Mouse (Mus musculus) MEL (cell line): Measurements from ENCODE around the gene CK137956. TPM values are rescaled to one million over a fixed set of nuclear protein-coding genes. Genes with fewer than 3 reads are reported as not detected.

ENCODE experiments used
- DNase-seq: peaks from one replicate; pipeline ENCODE4 v3.0.0; 2011; ENCODE audit warnings: low read depth, low spot score
- H3K27ac ChIP-seq: 2 replicates; pipeline ENCODE4 v1.5.1; 2012; ENCODE audit warnings: low read depth, mild to moderate bottlenecking, control low read depth, low read length, moderate library complexity; ENCODE audit not compliant: control insufficient read depth
- H3K27me3 ChIP-seq, 2 experiments: fragments of 150-350 bp in 1 of 2; sonication (generic) in 1 of 2; 2 replicates each; pipeline ENCODE4 v1.6.1; 2012; ENCODE audit warnings: low read length in 2 of 2, mild to moderate bottlenecking in 2 of 2, improper control_type of control experiment in 1 of 2, moderate library complexity in 1 of 2; ENCODE audit not compliant: insufficient read depth in 2 of 2, control insufficient read depth in 1 of 2
- H3K36me3 ChIP-seq, 2 experiments: 2 replicates each; pipeline ENCODE4 v1.6.1; 2012 to 2014; ENCODE audit warnings: low read length in 2 of 2, improper control_type of control experiment in 1 of 2, inconsistent platforms in 1 of 2, mild to moderate bottlenecking in 1 of 2; ENCODE audit not compliant: insufficient read depth in 2 of 2, control insufficient read depth in 1 of 2
- H3K4me1 ChIP-seq, 2 experiments: fragments of 150-350 bp in 1 of 2; sonication (generic) in 1 of 2; 2 replicates each; pipeline ENCODE4 v1.6.1; 2012; ENCODE audit warnings: low read length in 2 of 2, improper control_type of control experiment in 1 of 2, mild to moderate bottlenecking in 1 of 2; ENCODE audit not compliant: insufficient read depth in 2 of 2, control insufficient read depth in 1 of 2
- H3K4me3 ChIP-seq, 2 experiments: fragments of 150-350 bp in 1 of 2; sonication (generic) in 1 of 2; 2 replicates each; pipeline ENCODE4 v1.5.1; 2012; ENCODE audit warnings: low read depth in 2 of 2, low read length in 2 of 2, mild to moderate bottlenecking in 2 of 2, moderate library complexity in 2 of 2, control low read depth in 1 of 2, improper control_type of control experiment in 1 of 2; ENCODE audit not compliant: control insufficient read depth in 1 of 2, insufficient read depth in 1 of 2
- H3K79me2 ChIP-seq: 2 replicates; pipeline ENCODE4 v1.6.1; 2012; ENCODE audit warnings: mild to moderate bottlenecking, low read length, moderate library complexity; ENCODE audit not compliant: control insufficient read depth, poor library complexity, insufficient read depth
- H3K9ac ChIP-seq: 2 replicates; pipeline ENCODE4 v1.6.1; 2012; ENCODE audit warnings: low read depth, mild to moderate bottlenecking, control low read depth, low read length, moderate library complexity; ENCODE audit not compliant: control insufficient read depth, poor library complexity, severe bottlenecking
- H3K9me3 ChIP-seq: fragments of 150-350 bp; sonication (generic); replicated peaks from 2 replicates; pipeline ENCODE4 v1.6.1; 2012; ENCODE audit warnings: mild to moderate bottlenecking, low read length, improper control_type of control experiment, moderate library complexity; ENCODE audit not compliant: insufficient read depth
- BHLHE40 ChIP-seq: IDR thresholded peaks from 2 replicates; pipeline ENCODE4 v1.6.1; 2012; ENCODE audit warnings: low read depth, mild to moderate bottlenecking, inconsistent platforms, low read length, improper control_type of control experiment, borderline replicate concordance
- CHD2 ChIP-seq: IDR thresholded peaks from 2 replicates; pipeline ENCODE4 v1.6.1; 2011; ENCODE audit warnings: low read length, improper control_type of control experiment
- E2F4 ChIP-seq: IDR thresholded peaks from 2 replicates; pipeline ENCODE4 v1.6.1; 2011; ENCODE audit warnings: low read depth, low read length, improper control_type of control experiment, borderline replicate concordance
- EP300 ChIP-seq, 2 experiments: IDR thresholded peaks; 2 replicates each; pipeline ENCODE4 v1.6.1; 2011; ENCODE audit warnings: improper control_type of control experiment in 2 of 2, low read length in 2 of 2, low read depth in 1 of 2, mild to moderate bottlenecking in 1 of 2
- ETS1 ChIP-seq: IDR thresholded peaks from 2 replicates; pipeline ENCODE4 v1.6.1; 2012; ENCODE audit warnings: low read depth, mild to moderate bottlenecking, inconsistent platforms, low read length, improper control_type of control experiment, moderate library complexity
- GATA1 ChIP-seq: IDR thresholded peaks from 2 replicates; pipeline ENCODE4 v1.6.1; 2011; ENCODE audit warnings: low read depth, low read length, improper control_type of control experiment
- HCFC1 ChIP-seq: IDR thresholded peaks from 2 replicates; pipeline ENCODE4 v1.6.1; 2012; ENCODE audit warnings: low read depth, mild to moderate bottlenecking, inconsistent platforms, low read length, improper control_type of control experiment, moderate library complexity
- JUND ChIP-seq: IDR thresholded peaks from 2 replicates; pipeline ENCODE4 v1.6.1; 2011; ENCODE audit warnings: low read depth, mild to moderate bottlenecking, improper control_type of control experiment, low read length
- MAFK ChIP-seq: IDR thresholded peaks from 2 replicates; pipeline ENCODE4 v1.6.1; 2011; ENCODE audit warnings: low read depth, mild to moderate bottlenecking, low read length, improper control_type of control experiment, borderline replicate concordance
- MAZ ChIP-seq: IDR thresholded peaks from 2 replicates; pipeline ENCODE4 v1.6.1; 2012; ENCODE audit warnings: low read depth, mild to moderate bottlenecking, inconsistent platforms, low read length, improper control_type of control experiment
- MXI1 ChIP-seq: IDR thresholded peaks from 2 replicates; pipeline ENCODE4 v1.6.1; 2011; ENCODE audit warnings: mild to moderate bottlenecking, low read depth, low read length, improper control_type of control experiment
- MYC ChIP-seq: IDR thresholded peaks from 2 replicates; pipeline ENCODE4 v1.6.1; 2011; ENCODE audit warnings: low read depth, mild to moderate bottlenecking, low read length, improper control_type of control experiment, moderate library complexity
- NRF1 ChIP-seq: IDR thresholded peaks from 2 replicates; pipeline ENCODE4 v1.6.1; 2014; ENCODE audit warnings: low read depth, mild to moderate bottlenecking, inconsistent platforms, low read length, improper control_type of control experiment, moderate library complexity; ENCODE audit not compliant: poor library complexity, insufficient read depth, severe bottlenecking
- POLR2AphosphoS2 ChIP-seq: IDR thresholded peaks from 2 replicates; pipeline ENCODE4 v1.6.1; 2011; ENCODE audit warnings: low read length, improper control_type of control experiment
- POLR2AphosphoS5 ChIP-seq: IDR thresholded peaks from 2 replicates; pipeline ENCODE4 v1.6.1; 2012; ENCODE audit warnings: low read depth, borderline replicate concordance, mild to moderate bottlenecking, inconsistent platforms, low read length, moderate library complexity, mixed read lengths
- TBP ChIP-seq: IDR thresholded peaks from 2 replicates; pipeline ENCODE4 v1.8.0; 2011; ENCODE audit warnings: low read depth, low read length, improper control_type of control experiment
- UBTF ChIP-seq: IDR thresholded peaks from 2 replicates; pipeline ENCODE4 v1.6.1; 2012; ENCODE audit warnings: low read depth, mild to moderate bottlenecking, inconsistent platforms, low read length, improper control_type of control experiment, moderate library complexity, borderline replicate concordance; ENCODE audit not compliant: insufficient read depth
- USF1 ChIP-seq: IDR thresholded peaks from 2 replicates; pipeline ENCODE4 v1.6.1; 2014; ENCODE audit warnings: low read depth, mild to moderate bottlenecking, inconsistent platforms, low read length, improper control_type of control experiment, moderate library complexity
- USF2 ChIP-seq, 2 experiments: IDR thresholded peaks; 2 replicates each; pipeline ENCODE4 v1.6.1; 2011 to 2012; ENCODE audit warnings: improper control_type of control experiment in 2 of 2, low read length in 2 of 2, borderline replicate concordance in 1 of 2, inconsistent platforms in 1 of 2, low read depth in 1 of 2, mild to moderate bottlenecking in 1 of 2; ENCODE audit not compliant: insufficient read depth in 1 of 2
- ZKSCAN1 ChIP-seq: IDR thresholded peaks from 2 replicates; pipeline ENCODE4 v1.6.1; 2012; ENCODE audit warnings: low read depth, mild to moderate bottlenecking, inconsistent platforms, low read length, improper control_type of control experiment, moderate library complexity
- ZMIZ1 ChIP-seq: IDR thresholded peaks from 2 replicates; pipeline ENCODE4 v1.6.1; 2012; ENCODE audit warnings: low read depth, mild to moderate bottlenecking, inconsistent platforms, low read length, improper control_type of control experiment, moderate library complexity
- polyA plus RNA-seq, 2 experiments: library from polyadenylated mRNA; stranded (reverse) in 1 of 2; unstranded in 1 of 2; fragments of >175 nt in 1 of 2; fragments of >200 nt in 1 of 2; gene quantifications; 2 replicates each; pipeline versions ENCODE4 v1.2.1 to v1.2.4; 2012; ENCODE audit warnings: low replicate concordance in 2 of 2, low read depth in 1 of 2; ENCODE audit not compliant: insufficient read length in 2 of 2, insufficient read depth in 1 of 2, missing spikeins in 1 of 2
- total RNA-seq: library from RNA; depleted of rRNA; stranded (reverse); fragments of 300-350 nt; gene quantifications from 2 replicates; pipeline ENCODE4 v1.2.3, GENCODE M21; 2012

Gene CK137956
- total and polyA plus RNA-seq, 3 experiments = not detected

DNA sequence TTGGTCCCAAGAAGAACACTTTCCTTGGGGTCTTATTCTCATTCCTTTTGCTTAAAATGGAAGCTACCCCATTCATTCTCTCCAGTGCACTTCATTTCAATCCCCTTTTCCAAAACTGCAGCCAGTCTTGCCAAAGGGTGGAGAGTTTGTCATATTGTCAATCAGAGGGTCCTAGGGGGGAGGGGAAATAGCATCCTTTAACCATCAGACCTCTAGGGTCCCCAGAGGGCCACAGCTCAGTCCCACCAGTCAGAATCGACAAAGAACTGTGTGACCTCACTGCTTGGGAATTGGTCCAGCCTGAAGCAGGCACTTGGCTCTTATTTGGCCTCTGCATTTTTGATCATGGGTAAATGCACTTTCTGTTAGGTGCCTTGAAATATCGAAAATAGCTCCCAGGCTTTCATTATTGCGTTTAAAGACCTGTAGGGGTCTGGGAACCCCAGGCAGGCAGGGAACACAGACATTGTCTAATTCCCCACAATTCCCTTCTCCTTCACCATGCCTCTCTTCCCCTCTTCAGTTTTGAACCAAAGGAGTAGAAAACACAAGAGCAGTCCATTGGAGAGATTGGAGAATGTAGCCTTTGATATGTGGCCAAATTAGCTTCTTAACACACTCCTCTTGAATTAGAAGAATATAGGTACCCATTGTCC is 34.2 kb upstream of the CK137956 start:
- Histone ChIP-seq H3K4me1 (no peaks in the 10 kb centered on the region), H3K36me3 (no peaks in the 10 kb centered on the region), H3K4me3 (no peak overlapping the region), H3K27ac (no peak overlapping the region), H3K9me3 (no peaks in the 10 kb centered on the region), H3K27me3 (no peaks in the 10 kb centered on the region), H3K9ac (no peak overlapping the region), H3K79me2 (no peaks in the 10 kb centered on the region)
- DNase-seq = no peak
- TF ChIP-seq BHLHE40 (no peak), CHD2 (no peak), POLR2AphosphoS2 (no peak), MAZ (no peak), GATA1 (no peak), HCFC1 (no peak), MAFK (no peak), ZMIZ1 (no peak), POLR2AphosphoS5 (no peak), NRF1 (no peak), E2F4 (no peak), USF1 (no peak), ETS1 (no peak), MYC (no peak), TBP (no peak), ZKSCAN1 (no peak), USF2 (IDR thresholded peaks at IDR 0.05; ENCODE audit: borderline replicate concordance in 1 of 2, insufficient read depth in 1 of 2, low read depth in 1 of 2, low read length in 2 of 2) (no peak)

DNA sequence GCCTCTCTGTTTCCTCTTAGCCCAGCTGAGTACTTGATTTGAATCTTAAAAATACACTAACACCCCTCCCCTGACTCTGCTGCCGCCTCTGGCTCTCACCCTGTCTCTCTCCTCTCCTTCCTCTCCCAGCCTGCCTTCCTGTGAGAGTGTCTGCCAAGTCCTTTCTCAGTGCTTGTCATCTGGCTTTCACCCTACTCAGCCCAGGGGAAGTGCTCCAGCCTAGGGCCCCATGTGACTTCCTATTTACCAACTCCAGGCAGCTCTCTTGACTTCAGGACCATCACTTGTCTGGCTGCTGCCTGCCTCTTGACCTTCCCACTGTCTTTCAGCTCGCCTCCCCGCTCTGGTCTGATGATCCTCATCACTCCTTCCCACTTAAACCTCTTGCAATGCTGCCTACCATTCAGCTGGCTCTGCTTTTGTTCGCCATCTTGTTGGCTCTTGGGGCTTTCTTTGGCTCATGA is 31.9 kb upstream of the CK137956 start:
- DNase-seq = no peak
- H3K4me1 ChIP-seq = no peaks in the 10 kb centered on the region
- H3K79me2 ChIP-seq = no peaks in the 10 kb centered on the region
- H3K9me3 ChIP-seq = no peaks in the 10 kb centered on the region
- H3K27ac ChIP-seq = no peak overlapping the region
- no peak overlapping the region for H3K4me3 ChIP-seq
- no peak overlapping the region for H3K9ac ChIP-seq
- H3K36me3 ChIP-seq = no peaks in the 10 kb centered on the region
- TF ChIP-seq CHD2 (no peak), USF1 (no peak), JUND (no peak), EP300 (IDR thresholded peaks at IDR 0.05; ENCODE audit: low read depth in 1 of 2, low read length in 2 of 2) (no peak), MXI1 (no peak), UBTF (no peak), MAFK (no peak)
- TF ChIP-seq, all 39 proteins: peak for 0
- no peaks in the 10 kb centered on the region for H3K27me3 ChIP-seq
